Mouse (Mus musculus) right cerebral cortex, postnatal 25 days (tissue): ENCODE data around the gene Polr1b.
A peak's percentile ranks its signal among the peaks of the same experiment; 100 is the strongest.

Experiments used
- DNase-seq: peaks from one replicate; pipeline ENCODE4 v3.0.0; 2022

The Polr1b gene

DNA sequence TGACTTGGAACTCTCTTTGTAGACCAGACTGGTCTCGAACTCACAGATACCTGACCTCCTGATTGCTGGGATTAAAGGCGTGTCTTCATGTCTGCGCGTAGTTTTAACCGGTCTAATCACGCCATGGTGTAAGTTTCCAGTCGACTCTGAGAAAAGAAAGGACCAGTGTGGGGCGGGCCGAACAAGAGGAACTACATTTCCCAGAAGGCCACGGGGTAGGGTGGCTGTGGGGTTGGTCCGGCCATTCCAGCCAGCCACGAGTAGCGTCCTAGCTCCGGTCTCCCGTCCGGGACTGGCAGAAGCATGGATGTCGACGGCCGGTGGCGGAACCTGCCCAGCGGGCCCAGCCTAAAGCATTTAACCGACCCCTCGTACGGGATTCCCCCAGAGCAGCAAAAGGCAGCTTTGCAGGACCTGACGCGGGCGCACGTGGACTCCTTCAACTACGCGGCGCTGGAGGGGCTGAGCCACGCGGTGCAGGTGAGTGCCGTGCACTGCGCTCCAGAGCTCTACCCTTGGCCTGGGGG lies at the start of gene Polr1b:
Gene Polr1b (plus strand): TSS at position 212 of the 527 bp plus-strand sequence.
- DNase-seq: peak; percentile 94

DNA sequence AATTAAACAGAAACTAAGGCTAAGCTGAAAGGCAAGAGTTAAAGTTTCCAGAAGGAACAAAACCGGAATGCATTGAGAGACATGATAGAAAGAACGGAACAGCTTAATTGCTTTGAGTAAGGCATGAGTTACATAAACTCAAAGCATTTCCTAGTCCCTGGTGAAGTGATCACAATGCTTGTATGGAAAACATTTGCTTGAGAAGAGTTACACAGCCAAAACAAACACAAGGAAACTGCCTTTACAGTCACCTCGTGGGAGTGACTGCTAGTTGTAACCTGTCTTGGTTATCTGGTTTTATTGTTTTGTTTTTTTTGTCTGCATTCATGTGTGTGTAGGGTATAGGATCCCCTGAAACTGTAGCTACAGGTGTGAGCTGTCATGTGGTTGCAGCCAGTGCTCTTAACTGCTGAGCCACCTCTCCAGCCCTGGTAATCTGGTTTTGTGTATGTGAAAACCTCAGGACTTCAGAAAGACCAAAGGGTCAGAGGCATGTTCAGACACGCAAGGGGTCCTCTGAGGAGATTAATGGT lies 48.3 kb upstream of the Polr1b start:
- no peak for DNase-seq

- no peak for DNase-seq
Measured at GRCm38 (mm10) chr2:129055741-129056140, 45.1 kb upstream of the Polr1b start.

DNA sequence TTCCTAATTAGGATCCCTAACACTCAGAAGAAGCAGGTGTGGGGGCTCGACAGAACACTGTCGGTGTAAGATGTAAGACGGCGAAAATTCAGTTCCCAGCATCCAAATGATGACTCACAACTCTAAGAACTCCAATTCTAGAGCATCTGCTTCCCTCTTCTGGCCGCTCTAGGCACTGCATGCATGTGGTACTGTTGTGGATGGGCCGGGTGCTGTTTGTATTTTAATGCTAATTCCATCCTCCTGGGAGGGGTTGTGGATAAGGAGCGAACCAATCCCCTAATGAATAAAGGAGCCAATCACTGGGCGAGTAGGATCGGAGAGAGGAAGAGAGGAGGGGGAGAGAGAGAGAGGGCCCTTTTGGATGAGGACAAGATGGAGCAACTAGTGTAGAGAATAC lies 44.2 kb upstream of the Polr1b start:
- DNase-seq: no peak

GRCm38 (mm10) chr2:129057256-129057655 lies 43.5 kb upstream of the Polr1b start:
- no peak for DNase-seq

DNA sequence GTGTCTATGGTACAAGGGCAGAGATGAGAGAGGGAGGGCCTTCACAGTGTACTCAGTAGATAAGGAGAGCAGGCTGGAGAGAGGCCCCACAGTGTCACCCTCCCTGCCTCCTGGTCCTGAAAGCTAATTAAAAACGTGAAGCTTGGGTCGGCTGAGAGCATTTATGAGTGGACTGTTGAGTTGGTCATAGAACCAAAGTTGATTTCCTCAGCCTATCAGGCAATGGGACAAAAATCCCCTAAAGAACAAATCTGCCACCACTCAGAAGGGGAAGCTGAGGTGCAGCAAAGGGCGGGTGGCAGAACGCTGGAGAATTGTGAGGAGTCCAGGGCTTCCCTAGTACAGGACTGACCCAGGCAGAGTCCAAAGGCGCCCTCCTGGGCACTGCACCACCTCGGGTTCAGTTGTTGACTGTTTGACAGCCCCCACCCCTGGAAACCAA lies 42.9 kb upstream of the Polr1b start:
- DNase-seq: no peak

DNA sequence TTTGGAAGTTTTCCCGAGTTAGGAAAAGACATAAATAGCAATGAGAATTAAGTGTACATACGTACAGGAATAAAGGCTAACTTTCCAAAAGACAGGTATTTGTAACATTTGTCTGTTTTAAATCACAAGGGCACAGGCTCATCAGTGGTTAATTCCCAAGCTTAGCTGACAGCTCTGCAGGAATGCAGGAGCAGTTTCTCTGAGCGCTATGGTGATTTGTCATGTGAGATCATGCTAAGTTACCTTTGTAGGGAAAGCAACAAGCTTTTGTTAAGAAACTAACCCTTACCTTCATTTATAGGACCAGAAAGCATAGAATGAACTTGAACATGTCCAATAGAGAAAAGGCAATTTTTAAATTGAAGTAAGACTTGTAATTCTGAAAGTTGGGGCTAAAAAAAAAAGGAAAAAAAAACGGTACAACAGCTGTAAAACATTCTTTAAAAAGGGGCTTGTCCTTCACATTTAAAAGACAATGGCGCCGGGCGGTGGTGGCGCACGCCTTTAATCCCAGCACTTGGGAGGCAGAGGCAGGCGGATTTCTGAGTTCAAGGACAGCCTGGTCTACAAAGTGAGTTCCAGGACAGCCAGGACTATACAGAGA lies 39.2 kb upstream of the Polr1b start:
- no peak for DNase-seq

DNA sequence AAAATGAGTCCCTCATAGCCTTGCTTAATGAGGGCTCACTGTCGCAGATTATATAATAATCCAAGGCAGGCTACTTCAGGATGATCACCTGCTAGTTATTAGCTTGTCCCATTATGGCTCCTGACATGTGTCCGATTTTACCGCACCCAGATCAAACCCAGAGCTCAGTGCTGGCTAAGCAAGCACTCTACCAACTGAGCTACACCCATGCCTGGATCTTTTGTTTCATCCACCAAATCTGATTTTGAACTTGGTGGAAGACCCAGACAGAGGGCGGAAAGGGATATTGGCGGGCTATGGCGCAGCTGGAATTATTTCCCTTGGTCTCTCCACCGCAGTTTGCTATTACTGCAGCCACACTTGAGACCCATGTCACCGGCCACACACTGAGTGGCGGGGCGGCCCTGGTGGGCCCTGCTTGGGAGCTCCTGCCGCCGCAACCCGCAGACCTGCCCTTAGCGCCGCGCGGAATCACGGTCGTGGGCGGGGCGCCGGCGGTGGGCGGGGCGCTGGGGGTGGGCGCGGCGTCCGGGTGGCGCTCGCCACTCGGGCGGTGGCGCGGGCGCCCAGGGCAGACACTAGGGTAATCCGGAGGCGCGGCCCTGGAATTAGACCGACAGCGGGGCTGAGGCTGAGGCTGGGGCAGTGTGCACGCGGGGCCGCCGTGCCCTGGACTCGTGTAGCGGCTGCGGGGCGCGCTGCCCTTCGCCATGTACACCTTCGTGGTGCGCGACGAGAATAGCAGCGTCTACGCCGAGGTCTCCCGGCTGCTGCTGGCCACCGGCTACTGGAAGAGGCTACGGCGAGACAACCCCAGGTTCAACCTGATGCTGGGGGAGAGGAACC lies 35.1 kb upstream of the Polr1b start, which contains the start of gene Ttl:
Gene Ttl (plus strand): TSS at position 506 of the 846 bp plus-strand sequence.
- DNase-seq: peak; percentile 82

GRCm38 (mm10) chr2:129066326-129066725 lies 34.5 kb upstream of the Polr1b start:
- DNase-seq: peak; percentile 68

DNA sequence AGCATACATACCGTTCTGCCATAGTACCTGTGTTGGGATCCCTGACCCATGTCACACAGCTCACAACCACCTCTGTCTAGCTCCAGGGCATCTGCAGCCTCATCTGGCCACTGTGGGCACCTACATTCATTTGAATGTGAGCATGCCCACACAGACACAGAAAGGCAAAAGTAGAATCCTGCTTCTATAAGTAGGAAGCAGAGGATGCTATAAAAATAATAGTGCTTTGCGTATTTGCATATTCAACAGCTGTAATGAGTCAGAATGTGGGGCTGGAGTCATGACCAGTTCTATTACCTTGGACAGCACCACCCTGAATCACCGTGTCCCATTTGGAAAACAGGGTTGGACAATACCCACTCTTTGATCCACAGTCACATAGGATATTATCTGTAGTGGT lies 30.5 kb upstream of the Polr1b start:
- DNase-seq: no peak

DNA sequence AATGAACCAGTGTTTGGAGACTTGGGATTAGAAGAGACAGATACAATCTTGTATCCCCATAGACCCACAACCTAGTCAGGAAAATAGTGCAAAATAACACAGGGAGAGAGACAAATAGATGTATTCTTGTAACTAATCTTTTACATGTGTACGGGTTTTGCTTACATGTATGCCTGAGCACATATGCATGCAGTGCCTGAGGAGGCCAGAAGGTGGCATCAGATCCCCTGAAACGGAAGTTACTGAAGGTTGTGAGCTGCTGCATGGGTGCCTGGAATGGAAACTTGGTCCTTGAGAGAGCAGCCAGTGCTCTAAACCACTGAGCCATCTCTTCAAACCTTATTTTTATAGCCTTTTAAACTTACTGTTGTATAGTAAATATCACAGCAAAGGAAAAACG lies 22.5 kb upstream of the Polr1b start:
- DNase-seq: no peak

- no peak for DNase-seq
Measured at GRCm38 (mm10) chr2:129079194-129079593, 21.6 kb upstream of the Polr1b start.

DNA sequence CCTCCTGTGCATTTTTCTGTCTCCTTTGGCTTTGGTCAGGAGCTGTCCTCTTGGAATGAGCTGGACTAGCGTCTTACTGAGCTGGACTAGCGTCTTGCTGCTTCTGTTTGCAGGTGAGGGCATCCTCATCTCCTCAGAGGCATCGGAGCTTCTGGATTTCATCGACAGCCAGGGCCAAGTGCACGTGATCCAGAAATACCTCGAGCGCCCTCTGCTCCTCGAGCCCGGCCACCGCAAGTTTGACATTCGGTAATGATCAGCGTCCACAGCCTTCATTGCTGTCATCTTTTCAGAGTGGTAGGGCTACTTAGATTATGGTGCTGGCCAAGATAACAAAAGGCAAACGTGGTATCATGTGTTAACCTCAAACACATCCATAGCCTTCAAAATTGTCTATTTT lies 19.7 kb upstream of the Polr1b start:
- no peak for DNase-seq

- DNase-seq: no peak
Measured at GRCm38 (mm10) chr2:129083514-129083913, 17.3 kb upstream of the Polr1b start.

DNA sequence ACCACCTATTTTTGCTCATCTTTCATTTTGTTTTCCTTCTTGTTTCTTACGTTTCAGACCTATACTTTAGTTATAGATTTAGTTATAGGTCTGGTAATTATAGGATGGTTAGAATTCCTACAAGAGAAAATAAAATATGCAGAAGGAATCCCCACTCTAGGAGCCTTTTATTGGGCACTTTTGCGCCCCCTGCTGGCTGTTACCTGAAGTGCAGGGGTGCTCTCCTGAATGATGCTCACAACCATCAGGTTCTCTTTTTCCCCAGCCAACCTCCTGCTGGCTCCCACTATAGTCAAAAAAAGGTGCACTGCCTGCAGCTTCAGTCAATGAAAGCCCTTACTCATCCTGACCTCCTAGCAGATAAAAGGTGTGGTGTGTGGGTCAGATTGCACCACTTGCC lies 15.8 kb upstream of the Polr1b start:
- no peak for DNase-seq

GRCm38 (mm10) chr2:129087520-129087919 lies 13.3 kb upstream of the Polr1b start:
- DNase-seq: no peak

GRCm38 (mm10) chr2:129090370-129090769 lies 10.4 kb upstream of the Polr1b start:
- DNase-seq: no peak

- DNase-seq: no peak
Measured at GRCm38 (mm10) chr2:129092810-129093209, 8.0 kb upstream of the Polr1b start.

GRCm38 (mm10) chr2:129093926-129094724 lies 6.7 kb upstream of the Polr1b start:
- no peak for DNase-seq

DNA sequence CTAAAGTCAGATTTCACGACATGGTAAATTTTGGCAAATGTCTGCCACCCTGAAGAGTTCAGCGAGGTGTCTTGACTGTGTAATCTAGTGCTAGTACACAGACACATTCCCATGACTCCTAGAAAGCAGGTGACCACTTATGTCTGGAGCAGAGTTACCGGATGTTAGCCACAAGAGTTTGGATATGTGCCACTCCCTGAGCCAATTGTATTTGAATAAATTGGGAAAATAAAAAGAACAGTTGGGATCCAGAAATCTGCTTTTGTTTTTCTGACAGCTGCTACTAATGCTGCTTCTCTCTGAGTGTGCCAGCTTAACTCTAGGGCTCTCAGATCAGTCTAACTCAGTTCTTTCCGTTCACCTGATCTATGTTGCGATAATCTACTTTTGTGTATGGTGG lies 12.1 kb downstream of the Polr1b start:
- no peak for DNase-seq

- DNase-seq: no peak
Measured at GRCm38 (mm10) chr2:129115706-129116367, 15.0 kb downstream of the Polr1b start.

GRCm38 (mm10) chr2:129116368-129116739 lies 15.6 kb downstream of the Polr1b start:
- no peak for DNase-seq
